Mouse (Mus musculus) testis, adult 2 months (tissue): ENCODE data around the gene Auts2.

Experiments used
- CTCF ChIP-seq: fragments of 200-500 bp; IDR thresholded peaks from 2 replicates; pipeline ENCODE4 v1.5.1; 2012; ENCODE audit warnings: low read depth, mild to moderate bottlenecking, inconsistent platforms, low read length, moderate library complexity; ENCODE audit not compliant: control insufficient read depth, insufficient read depth, insufficient replicate concordance
- POLR2A ChIP-seq: fragments of 200-500 bp; IDR thresholded peaks from 2 replicates; pipeline ENCODE4 v1.6.1; 2012; ENCODE audit warnings: low read depth, mild to moderate bottlenecking, inconsistent platforms, low read length, moderate library complexity; ENCODE audit not compliant: control insufficient read depth

- no peak for TF ChIP-seq POLR2A
- no peak for TF ChIP-seq CTCF
Observed at GRCm38 (mm10) chr5:132391831-132392763, 151.0 kb downstream of the Auts2 start.
